Mouse (Mus musculus) right cerebral cortex, postnatal 14 days (tissue): Measurements from ENCODE around the gene Ddit4.
A peak's percentile ranks its signal among the peaks of the same experiment; 100 is the strongest.

Source experiments
- DNase-seq: peaks from one replicate; pipeline ENCODE4 v3.0.0; 2022

The Ddit4 gene

DNA sequence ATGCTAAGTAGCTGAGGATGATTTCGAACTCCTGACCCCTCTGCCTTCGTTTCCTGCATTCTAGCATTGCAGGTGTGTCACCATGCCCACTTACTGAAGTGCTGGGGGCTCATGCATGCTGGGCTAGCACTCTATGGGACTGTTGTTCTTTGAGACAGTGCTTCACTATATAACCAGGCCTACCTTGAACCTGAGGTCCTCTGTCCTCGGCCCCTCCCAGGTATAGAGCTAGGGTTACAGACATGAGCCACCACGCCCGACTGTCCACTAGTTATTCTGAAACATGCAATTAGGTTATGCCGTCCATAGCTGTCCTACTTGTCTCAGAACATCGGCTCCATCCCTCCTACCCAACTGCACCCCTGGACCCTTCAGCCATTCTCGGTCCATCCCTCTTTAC lies 20.2 kb upstream of the Ddit4 start:
- DNase-seq: no peak

GRCm38 (mm10) chr10:59970450-59971062 lies 18.9 kb upstream of the Ddit4 start:
- DNase-seq: no peak

- no peak for DNase-seq
These were observed 18.3 kb upstream of the Ddit4 start for GRCm38 (mm10) chr10:59969821-59970449.

DNA sequence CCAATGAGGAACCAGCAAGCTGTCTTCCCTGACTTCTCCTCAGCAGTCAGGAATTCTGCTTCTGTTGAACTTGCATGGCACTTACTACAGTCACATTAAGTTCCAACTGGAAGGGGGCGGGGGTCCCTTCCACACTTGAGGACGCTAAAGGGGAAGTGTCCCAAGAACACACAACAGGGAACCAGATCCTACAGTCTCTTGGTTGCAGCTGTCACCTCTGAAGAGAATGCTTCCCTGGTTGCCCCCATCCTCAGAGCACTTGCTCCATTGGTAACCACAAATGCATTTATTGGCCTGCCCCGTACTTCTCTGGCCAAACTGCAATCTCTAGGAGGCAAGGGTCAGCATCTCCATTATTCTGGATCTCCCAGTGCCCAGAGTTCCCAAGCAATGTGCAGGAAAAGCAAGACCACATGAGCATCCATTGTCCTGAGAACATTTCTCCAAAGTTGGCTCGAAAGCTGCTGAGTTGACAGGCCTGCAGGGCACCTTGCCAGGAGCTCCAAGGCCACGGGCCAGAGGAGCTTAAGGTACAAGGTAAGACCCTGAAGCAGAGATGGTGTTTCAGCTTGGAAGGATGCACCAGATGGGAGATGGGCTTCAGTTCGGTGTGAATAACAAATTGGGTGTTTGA lies 15.8 kb upstream of the Ddit4 start:
- DNase-seq: no peak

DNA sequence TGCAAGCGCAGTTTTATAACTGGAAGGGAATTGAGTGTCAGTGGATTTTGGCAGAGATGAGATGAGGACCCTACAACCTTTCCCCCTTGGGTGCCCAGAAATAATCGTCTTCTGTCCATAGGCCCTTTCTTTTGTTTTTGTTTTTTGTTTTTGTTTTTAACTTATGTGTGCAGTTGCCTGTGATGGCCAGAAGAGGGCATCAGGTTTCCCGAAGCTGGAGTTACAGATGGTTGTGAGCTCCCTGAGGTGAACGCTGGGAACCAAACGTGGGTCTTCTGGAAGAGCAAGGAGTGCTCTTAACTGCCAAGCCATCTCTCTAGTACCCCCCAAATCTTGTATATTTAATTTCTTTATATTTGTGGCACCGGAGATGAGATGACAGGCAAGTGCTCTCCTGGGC lies 15.1 kb upstream of the Ddit4 start:
- no peak for DNase-seq

- no peak for DNase-seq
These were observed 14.2 kb upstream of the Ddit4 start for GRCm38 (mm10) chr10:59965788-59966187.

GRCm38 (mm10) chr10:59965362-59965695 lies 13.7 kb upstream of the Ddit4 start:
- no peak for DNase-seq

- DNase-seq: no peak
These were observed 13.1 kb upstream of the Ddit4 start for GRCm38 (mm10) chr10:59964504-59965361.

- no peak for DNase-seq
These were observed 12.0 kb upstream of the Ddit4 start for GRCm38 (mm10) chr10:59963609-59964008.

DNA sequence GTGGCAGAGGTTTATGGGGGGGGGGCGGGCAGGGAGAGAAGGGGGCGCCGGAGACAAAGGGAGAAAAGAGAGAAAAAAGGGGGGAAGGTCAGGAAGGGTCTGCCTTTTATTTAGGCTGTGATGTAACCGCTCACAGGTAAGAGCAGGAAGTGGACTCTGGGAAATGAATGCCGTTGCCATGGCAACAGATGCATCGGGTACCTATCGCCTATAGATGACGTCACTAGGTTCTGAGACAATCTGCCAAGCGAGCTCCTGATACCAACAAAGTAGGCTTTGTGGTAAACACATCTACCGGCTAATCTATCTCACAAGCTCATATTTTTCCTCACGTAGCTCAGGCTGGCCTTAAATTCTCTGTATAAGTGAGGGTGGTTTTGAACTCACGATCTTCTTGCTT lies 7.9 kb upstream of the Ddit4 start:
- no peak for DNase-seq

- no peak for DNase-seq
These were observed 6.8 kb upstream of the Ddit4 start for GRCm38 (mm10) chr10:59958458-59958857.

DNA sequence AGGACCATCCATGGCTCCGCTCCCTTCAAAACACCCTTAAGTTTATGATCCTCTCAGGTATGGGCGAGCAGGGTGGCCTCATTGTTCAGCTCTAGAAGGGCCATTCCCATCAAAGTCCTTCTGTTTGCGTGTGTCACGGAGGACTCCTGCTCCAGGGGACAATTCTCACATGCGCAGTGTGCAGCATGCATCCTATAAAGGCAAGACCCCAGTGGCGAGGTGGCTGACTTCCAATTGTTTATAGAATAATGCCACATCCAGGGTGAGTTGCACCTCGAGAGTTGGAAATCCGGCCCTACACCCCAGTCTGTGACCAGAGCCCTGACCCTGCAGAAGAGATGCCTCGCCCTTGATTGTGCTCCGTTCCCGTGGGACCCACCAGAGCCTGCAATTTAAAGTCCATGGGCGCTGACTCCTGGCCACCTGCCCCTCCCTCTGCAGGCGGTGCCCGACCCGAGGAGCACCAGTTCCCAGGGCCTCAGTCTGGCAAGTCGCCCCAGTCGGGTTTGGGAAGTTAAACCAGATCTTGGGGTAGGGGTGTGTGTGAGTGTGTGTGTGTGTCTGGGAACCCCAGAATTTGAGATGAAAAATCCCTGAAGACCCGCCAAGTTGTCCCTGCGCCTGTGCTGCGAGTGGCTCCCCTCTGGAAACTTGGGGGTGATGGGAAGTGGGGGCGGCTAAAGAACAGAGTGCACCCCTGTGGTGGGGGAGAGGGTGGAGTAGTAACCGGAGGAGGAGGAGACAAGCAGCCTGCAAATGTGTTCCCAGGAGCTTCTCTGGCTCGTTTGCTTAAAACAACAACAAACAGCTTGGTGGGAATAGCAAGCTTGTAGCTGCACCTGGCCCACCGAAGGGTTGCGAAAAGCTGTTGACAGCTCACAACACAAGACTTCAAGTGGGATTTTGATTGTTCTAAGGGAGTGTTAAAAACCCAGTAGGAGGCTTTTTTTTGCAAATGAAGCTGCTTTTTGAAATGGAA lies 5.8 kb upstream of the Ddit4 start:
- no peak for DNase-seq

- no peak for DNase-seq
These were observed 5.0 kb upstream of the Ddit4 start for GRCm38 (mm10) chr10:59956681-59957080.

GRCm38 (mm10) chr10:59953564-59954039 lies 2.0 kb upstream of the Ddit4 start:
- no peak for DNase-seq

DNA sequence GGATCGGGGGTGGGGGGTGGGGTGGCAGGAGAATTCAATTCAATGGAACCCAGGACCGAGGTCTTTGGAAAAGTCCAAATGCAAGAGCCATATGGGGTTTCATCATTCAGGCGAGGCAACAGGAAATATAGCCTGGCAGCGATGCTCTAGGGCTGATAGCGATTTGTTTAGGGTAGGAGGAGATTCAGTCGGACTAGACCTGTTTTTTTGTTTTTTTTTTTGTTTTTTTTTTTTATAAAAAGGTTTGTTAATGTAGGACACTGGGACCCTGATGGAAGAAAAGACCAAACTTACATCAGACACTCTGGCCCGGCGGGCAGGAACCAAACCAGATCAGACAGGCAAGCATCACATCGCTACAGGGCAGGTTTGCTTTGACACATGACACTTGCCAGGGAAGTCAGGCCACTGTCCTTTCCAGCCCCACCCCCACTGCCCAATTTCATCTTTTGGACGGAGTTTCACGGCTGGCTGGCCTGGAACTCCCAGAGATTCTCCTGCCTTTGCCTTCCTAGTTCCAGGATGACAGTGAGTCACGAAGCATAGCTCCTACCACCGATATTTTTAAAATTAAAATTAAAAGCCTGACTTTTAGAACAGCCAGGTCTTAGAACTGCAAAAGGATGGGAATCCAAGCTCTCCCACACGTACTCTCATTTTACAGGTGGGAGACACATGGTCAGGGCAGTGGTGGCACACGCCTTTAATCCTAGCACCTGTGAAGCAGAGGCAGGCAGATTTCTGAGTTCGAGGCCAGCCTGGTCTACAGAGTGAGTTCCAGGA lies 1.3 kb upstream of the Ddit4 start:
- DNase-seq: no peak

- DNase-seq: peak; percentile 62
These were observed 632 bp upstream of the Ddit4 start for GRCm38 (mm10) chr10:59952152-59952780.

DNA sequence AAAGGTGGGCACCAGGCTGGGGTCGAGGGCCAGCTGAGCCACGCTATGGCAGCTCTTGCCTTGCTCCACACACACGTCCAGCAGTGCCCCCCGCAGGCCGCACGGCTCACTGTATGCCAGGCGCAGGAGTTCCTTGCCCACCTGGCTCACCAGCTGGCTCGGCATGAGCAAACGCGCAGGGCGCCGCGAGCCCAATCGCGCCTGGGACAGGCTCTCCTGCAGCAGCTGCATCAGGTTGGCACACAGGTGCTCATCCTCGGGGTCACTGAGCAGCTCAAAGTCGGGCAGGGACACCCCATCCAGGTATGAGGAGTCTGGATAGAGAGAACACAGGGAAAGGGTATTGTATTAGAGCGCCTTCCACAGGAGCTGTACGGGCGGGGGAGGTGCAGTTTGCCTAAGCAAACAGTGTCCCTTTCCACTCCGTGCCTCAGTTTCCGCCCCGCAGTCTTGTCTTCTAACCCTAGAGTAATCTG lies 880 bp downstream of the Ddit4 start:
- peak; percentile 83 for DNase-seq

DNA sequence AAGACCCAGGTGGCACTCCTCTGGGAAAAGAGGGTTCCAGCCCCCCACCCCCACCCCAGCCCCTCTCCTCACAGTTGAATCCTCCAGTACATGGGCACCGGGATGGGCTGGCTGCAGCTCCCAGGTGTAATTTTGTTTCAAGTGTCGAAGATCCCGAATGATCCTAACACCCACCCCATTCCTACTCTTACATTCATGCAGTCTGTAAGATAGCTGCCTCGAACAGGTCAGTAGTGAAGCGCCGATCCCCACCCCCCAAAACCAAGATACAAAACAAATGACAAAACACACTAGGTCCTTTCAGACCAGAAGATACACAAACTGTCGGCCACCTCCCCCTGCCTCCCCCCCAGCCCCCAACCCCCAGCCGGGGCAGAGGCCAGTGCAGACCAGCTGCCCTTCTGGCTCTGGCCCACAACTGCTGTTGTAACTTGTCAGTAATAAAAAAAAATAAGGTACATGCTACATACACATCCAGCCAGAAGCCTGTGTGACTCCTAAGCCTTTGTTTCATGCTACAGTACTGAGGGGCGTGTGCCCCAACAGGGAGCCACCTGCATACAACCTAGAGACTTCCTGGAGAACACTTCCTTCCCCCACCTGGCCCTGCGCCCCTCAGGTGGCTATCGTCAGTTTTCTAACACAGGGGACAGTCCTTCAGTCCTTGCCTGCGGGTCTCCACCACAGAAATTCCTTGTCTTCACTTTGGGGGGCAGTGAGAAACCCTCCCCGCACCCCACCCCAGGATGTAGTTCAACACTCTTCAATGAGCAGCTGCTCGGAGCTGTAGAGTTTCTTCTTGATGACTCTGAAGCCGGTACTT lies 1.6 kb downstream of the Ddit4 start:
- DNase-seq: no peak

GRCm38 (mm10) chr10:59949255-59949648 lies 2.4 kb downstream of the Ddit4 start:
- no peak for DNase-seq
